Mouse (Mus musculus) left cerebral cortex, postnatal 10 days (tissue): ENCODE results near the gene Gm13276. TPM values are rescaled to one million over a fixed set of nuclear protein-coding genes. Genes with fewer than 3 reads are reported as not detected.

Source experiments
- total RNA-seq, 2 experiments: library from RNA; stranded (reverse); gene quantifications; 2 replicates each; pipeline ENCODE4 v1.2.3; 2021

Gm13276 gene
- total RNA-seq, 2 experiments from 2014 or later = not detected

Other genes with a start within 250 kb of the Gm13276 start
- not detected for gene Ifna15, start 227.5 kb upstream of the Gm13276 start, total RNA-seq
- not detected for gene Ifna14, start 213.9 kb upstream of the Gm13276 start, total RNA-seq
- gene Ifna9, start 193.3 kb upstream of the Gm13276 start, total RNA-seq = not detected
- gene Ifna12, start 182.3 kb upstream of the Gm13276 start, total RNA-seq = not detected
- not detected for gene C87499, start 151.3 kb upstream of the Gm13276 start, total RNA-seq
- not detected for gene Ifna13, start 141.2 kb upstream of the Gm13276 start, total RNA-seq
- not detected for gene Ifna16, start 108.8 kb upstream of the Gm13276 start, total RNA-seq
- gene Ifna2, start 101.8 kb upstream of the Gm13276 start, total RNA-seq = not detected
- gene Ifnab, start 94.3 kb upstream of the Gm13276 start, total RNA-seq = not detected
- gene Gm26566, start 63.9 kb upstream of the Gm13276 start, total RNA-seq = 1 to 10 TPM; 1.8 to 2.0 TPM
- gene Klhl9, start 63.2 kb upstream of the Gm13276 start, total RNA-seq = 100 to 1,000 TPM; 105 to 107 TPM
- gene Gm13271, start 30.8 kb upstream of the Gm13276 start, total RNA-seq = not detected
- not detected for gene Gm13283, start 25.6 kb upstream of the Gm13276 start, total RNA-seq
- not detected for gene Gm13290, start 11.9 kb upstream of the Gm13276 start, total RNA-seq
- not detected for gene Gm13289, start 8.8 kb upstream of the Gm13276 start, total RNA-seq
- gene Gm13272, start 5.9 kb upstream of the Gm13276 start, total RNA-seq = not detected
- gene Ifnz, start 3.6 kb upstream of the Gm13276 start, total RNA-seq = not detected
- not detected for gene Gm13277, start 2.9 kb downstream of the Gm13276 start, total RNA-seq
- gene Gm13278, start 5.8 kb downstream of the Gm13276 start, total RNA-seq = not detected
- gene Gm13275, start 8.8 kb downstream of the Gm13276 start, total RNA-seq = not detected
- gene Gm13279, start 11.7 kb downstream of the Gm13276 start, total RNA-seq = not detected
- not detected for gene Gm13285, start 14.0 kb downstream of the Gm13276 start, total RNA-seq
- not detected for gene Gm13287, start 17.5 kb downstream of the Gm13276 start, total RNA-seq
- gene Gm13288, start 19.8 kb downstream of the Gm13276 start, total RNA-seq = not detected
- not detected for gene Ifna7, start 30.5 kb downstream of the Gm13276 start, total RNA-seq
- gene Ifna11, start 34.2 kb downstream of the Gm13276 start, total RNA-seq = not detected
- gene Ifna6, start 41.7 kb downstream of the Gm13276 start, total RNA-seq = not detected
- not detected for gene Ifna5, start 49.8 kb downstream of the Gm13276 start, total RNA-seq
- not detected for gene Ifna4, start 56.2 kb downstream of the Gm13276 start, total RNA-seq
- not detected for gene Ifna1, start 64.4 kb downstream of the Gm13276 start, total RNA-seq
- gene Ifne, start 94.5 kb downstream of the Gm13276 start, total RNA-seq = not detected